Mouse (Mus musculus) spleen, adult 2 months (tissue): ENCODE measurements around the gene Arhgef10l. TPM values are rescaled to one million over a fixed set of nuclear protein-coding genes. Genes with fewer than 3 reads are reported as not detected.

Experiments used
- DNase-seq, 2 experiments: peaks; one replicate each; pipeline versions ENCODE4 v3.0.0 to v3.0.0-alpha.2; 2012 to 2021; ENCODE audit warnings: low spot score in 2 of 2, low read depth in 1 of 2
- H3K27ac ChIP-seq: fragments of 200-500 bp; 2 replicates; pipeline ENCODE4 v1.5.1; 2012; ENCODE audit warnings: low read length, inconsistent platforms; ENCODE audit not compliant: insufficient read depth
- H3K27me3 ChIP-seq: fragments of 200-500 bp; 2 replicates; pipeline ENCODE4 v1.6.1; 2012; ENCODE audit warnings: mild to moderate bottlenecking, moderate library complexity, low read length, inconsistent platforms; ENCODE audit not compliant: control insufficient read depth, insufficient read depth
- H3K36me3 ChIP-seq: fragments of 200-500 bp; 2 replicates; pipeline ENCODE4 v1.6.1; 2012; ENCODE audit warnings: mild to moderate bottlenecking, low read length, inconsistent platforms; ENCODE audit not compliant: control insufficient read depth, insufficient read depth
- H3K4me1 ChIP-seq: fragments of 200-500 bp; 2 replicates; pipeline ENCODE4 v1.6.1; 2011; ENCODE audit warnings: inconsistent platforms; ENCODE audit not compliant: control insufficient read depth, insufficient read depth, insufficient read length
- H3K4me3 ChIP-seq: fragments of 200-500 bp; 2 replicates; pipeline ENCODE4 v1.5.1; 2011; ENCODE audit warnings: mild to moderate bottlenecking, inconsistent platforms; ENCODE audit not compliant: insufficient read depth, insufficient read length; ENCODE audit errors: extremely low read depth
- CTCF ChIP-seq: fragments of 200-500 bp; IDR thresholded peaks from 2 replicates; pipeline ENCODE4 v1.5.1; 2011; ENCODE audit warnings: mild to moderate bottlenecking, inconsistent platforms; ENCODE audit not compliant: insufficient read depth, insufficient read length, insufficient replicate concordance; ENCODE audit errors: extremely low read depth
- POLR2A ChIP-seq: fragments of 200-500 bp; IDR thresholded peaks from 2 replicates; pipeline ENCODE4 v1.6.1; 2011; ENCODE audit warnings: low read depth, low read length, inconsistent platforms
- WGBS: fragments of 180-500 bp; shearing (Covaris S2); methylation state at CpG from one replicate; pipeline ENCODE4 v1.1.7; 2018; 5-methylcytosine and 5-hydroxymethylcytosine counted together
- polyA plus RNA-seq: library from polyadenylated mRNA; depleted of rRNA; stranded (reverse); fragments of >200 nt; gene quantifications from 2 replicates; pipeline ENCODE4 v1.2.3, GENCODE M21; 2012

The Arhgef10l gene
- polyA plus RNA-seq, 1 experiment: 7.9 TPM

DNA sequence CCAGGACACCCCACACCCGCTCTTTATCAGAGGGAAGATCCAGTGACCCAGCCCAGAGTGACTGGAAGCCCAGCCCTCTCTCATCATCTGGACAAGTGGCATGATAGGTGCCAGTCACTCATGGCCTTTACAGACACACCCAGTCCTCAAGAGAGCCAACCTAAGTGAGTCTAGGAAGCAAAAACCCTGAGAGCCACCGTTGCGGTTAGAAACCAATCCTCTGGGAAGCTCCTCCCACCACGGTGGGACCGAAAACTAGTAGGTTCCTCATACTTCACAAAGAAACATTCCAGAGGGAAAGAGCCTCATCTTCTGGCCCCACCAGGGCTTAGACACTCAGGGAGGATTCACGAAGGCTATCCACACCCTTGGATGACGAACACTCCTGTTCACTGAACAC is 50.0 kb downstream of the Arhgef10l start:
- Histone ChIP-seq H3K4me3 (no peak overlapping the region), H3K27me3 (no peaks in the 10 kb centered on the region), H3K4me1 (no peaks in the 10 kb centered on the region; the same call in 1 of the 2 replicates), H3K36me3 (no peaks in the 10 kb centered on the region), H3K27ac (no peak overlapping the region)
- no peak for DNase-seq
- no peak for TF ChIP-seq POLR2A
- TF ChIP-seq CTCF: no peak
- WGBS: 64% methylated on average over 7 of the region's 7 CpGs

DNA sequence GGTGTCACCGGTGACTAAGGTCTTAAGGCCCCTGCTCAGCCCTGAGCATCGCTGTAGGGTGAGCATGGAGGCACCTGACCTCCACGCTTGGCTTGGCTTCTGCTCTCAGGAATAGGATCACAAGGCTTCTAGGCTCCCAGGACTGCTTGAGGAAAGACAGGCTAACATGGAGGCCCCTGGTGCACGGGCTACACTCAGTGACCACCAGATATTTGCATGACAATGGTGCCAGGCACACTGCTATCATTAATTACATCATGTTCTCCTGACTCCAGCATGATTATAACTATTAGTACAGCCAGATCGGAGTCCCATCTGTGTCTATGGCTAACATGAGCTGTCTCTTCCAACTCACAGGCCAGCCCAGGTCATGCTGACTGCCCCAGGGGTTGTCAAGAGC is 51.3 kb downstream of the Arhgef10l start:
- Histone ChIP-seq H3K27me3 (no peaks in the 10 kb centered on the region), H3K4me3 (no peak overlapping the region), H3K27ac (no peak overlapping the region), H3K36me3 (no peaks in the 10 kb centered on the region), H3K4me1 (no peaks in the 10 kb centered on the region; the same call in 1 of the 2 replicates)
- no peak for TF ChIP-seq POLR2A
- no peak for TF ChIP-seq CTCF
- no peak for DNase-seq
- 95% methylated on average over 5 of the region's 5 CpGs for WGBS

DNA sequence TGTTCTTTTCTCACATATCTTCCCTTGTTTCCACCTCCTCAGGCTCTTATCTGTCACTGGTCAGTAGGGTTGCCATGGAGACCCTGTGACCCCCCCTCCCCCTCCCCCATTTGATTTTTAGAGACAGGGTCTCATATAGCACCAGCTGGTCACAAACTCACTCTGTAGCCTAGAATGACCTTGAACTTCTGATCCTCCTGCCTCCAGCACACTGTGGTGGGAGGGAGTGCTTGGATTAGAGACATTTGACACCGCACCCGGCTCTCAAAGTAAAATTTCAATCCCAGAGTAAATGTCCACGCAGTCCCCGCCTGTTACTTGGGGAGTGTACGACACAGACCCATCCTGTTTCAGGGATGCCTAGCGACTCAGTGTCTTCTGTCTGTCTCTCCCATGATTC is 51.7 kb downstream of the Arhgef10l start:
- TF ChIP-seq POLR2A (no peak), CTCF (no peak)
- Histone ChIP-seq H3K27me3 (no peaks in the 10 kb centered on the region), H3K36me3 (no peaks in the 10 kb centered on the region), H3K4me1 (no peaks in the 10 kb centered on the region; the same call in 1 of the 2 replicates), H3K27ac (no peak overlapping the region), H3K4me3 (no peak overlapping the region)
- WGBS: 96% methylated on average over 6 of the region's 6 CpGs
- DNase-seq: no peak

DNA sequence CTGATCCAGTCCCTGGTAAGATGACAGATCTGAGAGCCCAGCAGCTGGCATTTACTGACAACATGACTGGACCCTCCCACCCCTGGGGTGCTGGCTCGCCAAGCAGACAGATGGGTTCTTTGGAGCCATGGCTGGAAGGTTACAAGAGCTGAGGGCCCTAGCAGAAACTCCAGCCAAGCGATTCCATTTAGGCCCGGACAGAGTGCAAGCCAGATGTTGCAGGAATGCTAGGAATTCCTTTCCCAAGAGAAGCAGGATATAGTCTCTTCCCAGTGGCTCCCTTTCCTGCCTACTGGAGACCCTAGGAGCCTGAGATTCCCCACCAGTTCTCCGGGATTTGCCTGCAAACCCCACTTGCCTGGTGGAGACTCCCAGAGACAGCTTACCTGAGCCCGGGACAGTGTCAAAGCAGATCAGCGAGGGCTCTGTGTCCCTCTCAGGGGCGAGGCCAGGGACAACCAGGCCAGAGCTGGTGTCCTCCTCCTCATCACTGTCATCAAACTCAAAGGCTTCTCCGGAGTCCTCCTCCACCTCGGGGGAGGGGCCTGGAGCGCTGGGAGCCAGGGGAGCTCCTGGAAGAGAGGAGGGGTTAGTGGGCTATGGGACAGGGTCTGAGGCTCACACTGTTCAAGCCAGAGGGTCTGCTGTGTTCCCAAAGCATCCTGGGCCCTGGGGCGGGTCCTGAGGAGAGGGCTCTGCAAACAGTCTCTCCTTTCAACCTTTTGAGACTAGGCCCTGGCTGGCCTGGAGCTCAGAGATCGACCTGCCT is 54.8 kb downstream of the Arhgef10l start:
- Histone ChIP-seq H3K27me3 (no peaks in the 10 kb centered on the region), H3K4me3 (no peak overlapping the region), H3K36me3 (no peaks in the 10 kb centered on the region), H3K27ac (no peak overlapping the region), H3K4me1 (no peaks in the 10 kb centered on the region; the same call in 1 of the 2 replicates)
- 79% methylated on average over 12 of the region's 12 CpGs for WGBS
- no peak for DNase-seq
- TF ChIP-seq CTCF (no peak), POLR2A (no peak)

DNA sequence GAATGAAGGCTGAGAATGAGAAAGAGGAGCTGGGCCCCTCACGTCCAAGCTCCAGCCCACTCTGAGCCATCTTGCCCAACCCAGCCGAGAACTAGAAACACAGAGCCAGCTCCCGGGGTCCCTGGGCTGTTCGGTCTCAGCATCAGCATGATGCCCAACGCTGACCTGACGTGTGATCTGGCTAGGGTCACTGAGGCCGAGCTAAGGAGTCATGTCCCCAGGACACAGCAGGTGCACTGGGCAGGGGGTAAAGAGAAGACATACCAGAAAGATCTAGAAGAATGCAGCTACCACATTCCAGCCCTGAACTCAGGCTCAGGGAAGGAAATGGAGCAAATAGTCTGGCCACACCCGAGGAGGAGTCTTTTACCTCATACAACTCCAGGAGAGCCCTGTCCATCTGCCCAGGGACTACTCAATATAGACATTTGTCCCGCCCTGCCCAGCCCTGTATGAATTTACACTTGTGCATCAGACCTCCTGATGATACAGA is 57.5 kb downstream of the Arhgef10l start:
- no peaks in the 10 kb centered on the region for H3K27me3 ChIP-seq
- TF ChIP-seq POLR2A (no peak), CTCF (no peak)
- H3K27ac ChIP-seq: no peak overlapping the region
- no peaks in the 10 kb centered on the region for H3K4me1 ChIP-seq
- no peaks in the 10 kb centered on the region for H3K36me3 ChIP-seq
- WGBS: 88% methylated on average over 9 of the region's 9 CpGs
- H3K4me3 ChIP-seq: no peak overlapping the region
- DNase-seq: no peak

DNA sequence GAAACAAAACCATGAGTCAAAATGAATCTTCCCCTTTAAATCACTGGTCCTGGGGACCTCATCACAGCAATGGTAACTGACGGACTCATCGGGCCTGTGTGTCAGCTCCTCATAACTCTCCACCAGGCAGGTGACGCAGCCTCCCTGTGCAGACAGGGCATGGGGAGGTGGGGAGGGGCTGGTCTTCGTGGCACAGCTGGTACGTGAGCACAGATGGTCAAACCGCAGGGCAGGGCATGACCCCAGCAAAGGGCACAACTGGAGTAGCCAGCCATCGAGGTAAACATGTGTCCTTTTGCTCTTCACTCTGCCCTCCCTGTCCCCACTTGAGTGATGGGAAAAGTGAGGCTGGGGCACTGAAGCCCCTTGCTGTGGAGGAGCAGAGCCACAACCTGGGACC is 59.0 kb downstream of the Arhgef10l start:
- TF ChIP-seq CTCF: no peak
- H3K4me3 ChIP-seq: no peak overlapping the region
- H3K36me3 ChIP-seq: no peaks in the 10 kb centered on the region
- 78% methylated on average over 7 of the region's 7 CpGs for WGBS
- no peak for DNase-seq
- no peaks in the 10 kb centered on the region for H3K27me3 ChIP-seq
- no peak overlapping the region for H3K27ac ChIP-seq
- no peaks in the 10 kb centered on the region for H3K4me1 ChIP-seq

DNA sequence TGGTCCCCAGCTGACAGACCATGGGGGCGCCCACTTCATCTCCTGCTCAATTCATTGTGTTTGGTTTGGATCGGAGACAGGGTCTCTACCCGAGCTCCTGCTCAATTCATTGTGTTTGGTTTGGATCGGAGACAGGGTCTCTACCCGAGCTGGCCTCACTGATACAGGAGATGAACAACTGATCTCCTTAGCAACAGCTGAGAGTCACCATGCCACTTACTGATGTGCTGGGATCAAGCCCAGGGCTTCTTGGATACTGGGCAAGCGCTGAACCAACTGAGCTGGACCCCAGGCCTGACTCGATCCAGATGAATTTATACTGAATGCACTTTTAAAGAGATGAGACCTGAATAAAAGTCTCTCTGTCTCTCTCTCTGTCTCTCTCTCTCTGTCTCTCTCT is 59.6 kb downstream of the Arhgef10l start:
- 87% methylated on average over 7 of the region's 7 CpGs for WGBS
- no peak for DNase-seq
- no peaks in the 10 kb centered on the region for H3K36me3 ChIP-seq
- TF ChIP-seq POLR2A: no peak
- TF ChIP-seq CTCF: no peak
- H3K27me3 ChIP-seq: no peaks in the 10 kb centered on the region
- no peaks in the 10 kb centered on the region for H3K4me1 ChIP-seq
- no peak overlapping the region for H3K4me3 ChIP-seq
- H3K27ac ChIP-seq: no peak overlapping the region
